ENCODE assay signal across 9 mouse cellular contexts in genomic region chr7:96914031-96914430, GRCm38 (mm10). TPM values are rescaled to one million over a fixed set of nuclear protein-coding genes. Genes with fewer than 3 reads are reported as not detected.
A peak's percentile ranks its signal among the peaks of the same experiment; 100 is the strongest.
DNase-seq lines count a peak whose midpoint lies in the region; ATAC-seq and TF ChIP-seq lines count a peak whose summit lies in the region.
"Had no signal": no experiment of that assay in that cellular context is flagged by ENCODE, and none has a peak within 500 bp of the region (broad histone marks: within the 10 kb centered on the region; RNA-seq: fewer than 3 reads in every experiment).

No protein-coding gene starts in this region.

- 0 out of 2 replicates have a peak, but pooled peaks cover 5% of the 10 kb centered on the region for H3K4me1 ChIP-seq in kidney, embryonic 16.5 days (ENCODE audit: insufficient read depth, low read length)
- H3K4me1 ChIP-seq in liver, embryonic 11.5 days (replicated peaks; ENCODE audit: control insufficient read depth, insufficient read depth, low read length): no peaks in the 10 kb centered on the region
- peaks cover 14% of the 10 kb centered on the region for H3K4me1 ChIP-seq in neural tube, embryonic 13.5 days (replicated peaks)
- no peaks in the 10 kb centered on the region for H3K4me1 ChIP-seq in stomach, postnatal 0 days (replicated peaks; ENCODE audit: control insufficient read depth, insufficient read depth)

- no peak overlapping the region for H3K27ac ChIP-seq in kidney, embryonic 16.5 days (ENCODE audit: low read length)
- no peak overlapping the region for H3K27ac ChIP-seq in liver, embryonic 11.5 days (ENCODE audit: low read depth, low read length)
- H3K27ac ChIP-seq in neural tube, embryonic 13.5 days (replicated peaks): no peak overlapping the region
- H3K27ac ChIP-seq in stomach, postnatal 0 days (replicated peaks): no peak overlapping the region
- H3K27ac ChIP-seq: embryonic facial prominence, embryonic 12.5 days had no signal

- peak; percentile 22; the same call in 1 of the 2 replicates for ATAC-seq in kidney, embryonic 16.5 days (ENCODE audit: low FRiP score, low TSS enrichment)
- no peak; the same call in 1 of the 2 replicates for ATAC-seq in liver, embryonic 11.5 days (replicated peaks; ENCODE audit: low FRiP score)
- peak; percentile 55; the same call in 1 of the 2 replicates for ATAC-seq in neural tube, embryonic 13.5 days (ENCODE audit: low read depth)
- ATAC-seq in stomach, postnatal 0 days (ENCODE audit: low FRiP score, low TSS enrichment): no peak; the same call in 1 of the 2 replicates

- H3K4me2 ChIP-seq in kidney, embryonic 16.5 days (replicated peaks; ENCODE audit: low read depth, low read length): no peak overlapping the region
- H3K4me2 ChIP-seq in liver, embryonic 11.5 days: no peak overlapping the region
- H3K4me2 ChIP-seq in neural tube, embryonic 13.5 days: no peak overlapping the region
- H3K4me2 ChIP-seq in stomach, postnatal 0 days (replicated peaks; ENCODE audit: low read depth): no peak overlapping the region
- H3K4me2 ChIP-seq: embryonic facial prominence, embryonic 12.5 days had no signal

- DNase-seq in 3T3-L1 (ENCODE audit: low read depth, low spot score): peak; percentile 86
- peak; percentile 78 to 81 for DNase-seq in adrenal gland, adult 18-20 months (ENCODE audit: low spot score in 2 of 2)
- DNase-seq in embryo, embryonic 10.5 days (ENCODE audit: low spot score): peak; percentile 92
- DNase-seq in gastrocnemius, postnatal 4 days (ENCODE audit: low spot score in 2 of 2): peak; percentile 77 to 82
- peak; percentile 82 for DNase-seq in liver, embryonic 11.5 days (ENCODE audit: low spot score)
- DNase-seq in stomach, postnatal 0 days (ENCODE audit: low spot score): peak; percentile 86

- H3K4me3 ChIP-seq in kidney, embryonic 16.5 days (ENCODE audit: low read length): no peak overlapping the region
- no peak overlapping the region for H3K4me3 ChIP-seq in liver, embryonic 11.5 days (ENCODE audit: low read depth, low read length)
- H3K4me3 ChIP-seq in neural tube, embryonic 13.5 days: no peak overlapping the region
- no peak overlapping the region for H3K4me3 ChIP-seq in stomach, postnatal 0 days (ENCODE audit: low read depth, low read length)
- H3K4me3 ChIP-seq: embryonic facial prominence, embryonic 12.5 days had no signal

- peak; percentile 97 for TF ChIP-seq CTCF in stomach, postnatal 0 days (IDR thresholded peaks at IDR 0.05; ENCODE audit: low read depth)

- H3K36me3 ChIP-seq in kidney, embryonic 16.5 days (ENCODE audit: insufficient read depth, low read length): no peaks in the 10 kb centered on the region
- no peaks in the 10 kb centered on the region for H3K36me3 ChIP-seq in liver, embryonic 11.5 days (ENCODE audit: control insufficient read depth, insufficient read depth, low read length)
- no peaks in the 10 kb centered on the region for H3K36me3 ChIP-seq in neural tube, embryonic 13.5 days
- no peaks in the 10 kb centered on the region for H3K36me3 ChIP-seq in stomach, postnatal 0 days (ENCODE audit: control insufficient read depth, insufficient read depth, low read length)
- H3K36me3 ChIP-seq: embryonic facial prominence, embryonic 12.5 days had no signal

- TF ChIP-seq EP300 in stomach, postnatal 0 days (optimal IDR thresholded peaks at IDR 0.05): no peak

- WGBS in kidney, embryonic 16.5 days: 4% methylated on average over 6 of the region's 6 CpGs
- 8% methylated on average over 6 of the region's 6 CpGs for WGBS in liver, embryonic 11.5 days
- WGBS in neural tube, embryonic 13.5 days: 12% methylated on average over 6 of the region's 6 CpGs
- WGBS in stomach, postnatal 0 days: 3% methylated on average over 6 of the region's 6 CpGs

- no peak overlapping the region for H3K9ac ChIP-seq in kidney, embryonic 16.5 days (replicated peaks; ENCODE audit: low read length)
- no peak overlapping the region for H3K9ac ChIP-seq in liver, embryonic 11.5 days (ENCODE audit: low read depth, low read length)
- H3K9ac ChIP-seq in neural tube, embryonic 13.5 days: no peak overlapping the region
- no peak overlapping the region for H3K9ac ChIP-seq in stomach, postnatal 0 days (ENCODE audit: low read length)
- H3K9ac ChIP-seq: embryonic facial prominence, embryonic 12.5 days had no signal

- H3K27me3 ChIP-seq in kidney, embryonic 16.5 days (ENCODE audit: insufficient read depth, low read length): no peaks in the 10 kb centered on the region
- H3K27me3 ChIP-seq in liver, embryonic 11.5 days (replicated peaks; ENCODE audit: control insufficient read depth, insufficient read depth, low read length): no peaks in the 10 kb centered on the region
- peaks cover 9% of the 10 kb centered on the region; the same call in 1 of the 2 replicates for H3K27me3 ChIP-seq in neural tube, embryonic 13.5 days
- no peaks in the 10 kb centered on the region for H3K27me3 ChIP-seq in stomach, postnatal 0 days (ENCODE audit: control insufficient read depth, insufficient read depth, low read length)
- H3K27me3 ChIP-seq: embryonic facial prominence, embryonic 12.5 days had no signal

- H3K9me3 ChIP-seq in kidney, embryonic 16.5 days (ENCODE audit: low read length): no peaks in the 10 kb centered on the region
- H3K9me3 ChIP-seq in liver, embryonic 11.5 days (ENCODE audit: control insufficient read depth, low read length): no peaks in the 10 kb centered on the region
- no peaks in the 10 kb centered on the region for H3K9me3 ChIP-seq in neural tube, embryonic 13.5 days
- H3K9me3 ChIP-seq in stomach, postnatal 0 days (ENCODE audit: control insufficient read depth, low read length): no peaks in the 10 kb centered on the region
- H3K9me3 ChIP-seq: embryonic facial prominence, embryonic 12.5 days had no signal

RNA-seq across cellular contexts. Expression of gene Nars2, which starts 37.3 kb away (rescaled TPM):
- total RNA-seq in adrenal gland, adult 18-20 months (2021): 10 to 100 TPM; 14.8 to 21.0 TPM
- total RNA-seq in gastrocnemius, postnatal 4 days (2021): 10 to 100 TPM; 10.5 to 14.5 TPM
- 30.8 and 31.6 TPM in 2 replicates for polyA plus RNA-seq in kidney, embryonic 16.5 days (2015; fragmentation: Nextera tagmentation; extraction: Ambion mirVana)
- 31.2 and 37.6 TPM in 2 replicates for polyA plus RNA-seq in liver, embryonic 11.5 days (2014; fragmentation: Nextera tagmentation; extraction: Ambion mirVana)
- 19.1 and 26.8 TPM in 2 replicates for polyA plus RNA-seq in neural tube, embryonic 13.5 days (2015; fragmentation: Nextera tagmentation; extraction: Ambion mirVana)
- 14.5 and 17.2 TPM in 2 replicates for polyA plus RNA-seq in stomach, postnatal 0 days (2015; fragmentation: Nextera tagmentation; extraction: Ambion mirVana)

Comparison
In these comparisons a context has a peak if more than half of its experiments do, and no peak if none do; other contexts are left out.
1. ATAC-seq: peak in kidney, embryonic 16.5 days (single experiment) and neural tube, embryonic 13.5 days (single experiment); none in liver, embryonic 11.5 days (single experiment) and stomach, postnatal 0 days (single experiment).
2. Peak in every context shown above with its lines, with median percentiles within 50 percentile points of each other: DNase-seq.